Mouse (Mus musculus) CH12.LX (cell line): ENCODE measurements around the gene Ern1.

Experiments
- CTCF ChIP-seq, 2 experiments: IDR thresholded peaks in 1 of 2; conservative IDR thresholded peaks in 1 of 2; 2 replicates each; pipeline ENCODE4 v1.5.1; 2011 to 2012; ENCODE audit warnings: low read depth in 2 of 2, low read length in 2 of 2, improper control_type of control experiment in 1 of 2, inconsistent platforms in 1 of 2, mild to moderate bottlenecking in 1 of 2, moderate library complexity in 1 of 2
- ETS1 ChIP-seq: conservative IDR thresholded peaks from 2 replicates; pipeline ENCODE4 v1.6.1; 2012; ENCODE audit warnings: low read depth, mild to moderate bottlenecking, inconsistent platforms, low read length, improper control_type of control experiment, moderate library complexity
- MAFK ChIP-seq: IDR thresholded peaks from 2 replicates; pipeline ENCODE4 v1.6.1; 2011; ENCODE audit warnings: low read length, improper control_type of control experiment; ENCODE audit not compliant: insufficient replicate concordance
- MAZ ChIP-seq: IDR thresholded peaks from 2 replicates; pipeline ENCODE4 v1.6.1; 2012; ENCODE audit warnings: low read depth, mild to moderate bottlenecking, inconsistent platforms, low read length, improper control_type of control experiment, moderate library complexity
- NELFE ChIP-seq: IDR thresholded peaks from 2 replicates; pipeline ENCODE4 v1.6.1; 2011; ENCODE audit warnings: low read depth, low read length, improper control_type of control experiment
- POLR2AphosphoS2 ChIP-seq: IDR thresholded peaks from 2 replicates; pipeline ENCODE4 v1.6.1; 2011; ENCODE audit warnings: low read depth, low read length, improper control_type of control experiment
- SMC3 ChIP-seq: IDR thresholded peaks from 2 replicates; pipeline ENCODE4 v1.6.1; 2011; ENCODE audit warnings: low read depth, low read length, improper control_type of control experiment
- TBP ChIP-seq: conservative IDR thresholded peaks from 2 replicates; pipeline ENCODE4 v1.6.1; 2011; ENCODE audit warnings: low read depth, low read length, improper control_type of control experiment
- USF1 ChIP-seq: IDR thresholded peaks from 2 replicates; pipeline ENCODE4 v1.6.1; 2014; ENCODE audit warnings: low read depth, mild to moderate bottlenecking, inconsistent platforms, low read length, improper control_type of control experiment
- ZC3H11A ChIP-seq: IDR thresholded peaks from 2 replicates; pipeline ENCODE4 v1.6.1; 2012; ENCODE audit warnings: low read depth, mild to moderate bottlenecking, inconsistent platforms, low read length, improper control_type of control experiment

DNA sequence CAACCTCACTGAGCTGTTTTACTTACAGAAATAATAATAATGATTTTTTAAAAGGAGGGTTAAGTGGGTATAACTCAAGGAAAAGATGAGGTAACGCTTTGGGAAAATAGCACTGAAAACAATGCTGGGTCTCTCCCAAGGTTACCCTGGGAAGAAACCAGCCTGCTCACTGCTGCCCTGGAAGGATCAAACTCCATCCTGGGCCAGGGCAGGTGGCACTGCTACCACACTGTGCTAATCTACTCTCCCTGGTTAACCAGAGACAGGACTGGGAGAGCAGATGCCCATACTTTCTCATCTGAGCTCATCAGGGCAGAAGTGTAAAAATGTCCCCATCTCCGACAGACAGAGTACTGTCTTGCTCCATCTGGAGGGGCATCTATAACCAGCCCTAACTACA, 47.3 kb downstream of the Ern1 start:
- TF ChIP-seq MAZ (no peak), CTCF (conservative IDR thresholded peaks at IDR 0.05 in 1 of 2, IDR thresholded peaks at IDR 0.05 in 1 of 2; ENCODE audit: low read depth in 2 of 2, low read length in 2 of 2) (no peak), ZC3H11A (no peak), TBP (no peak), MAFK (no peak), NELFE (no peak), POLR2AphosphoS2 (no peak), ETS1 (no peak), USF1 (no peak), SMC3 (no peak)
